Mouse (Mus musculus): ENCODE data around the gene Mtr.

Mtr gene

DNA sequence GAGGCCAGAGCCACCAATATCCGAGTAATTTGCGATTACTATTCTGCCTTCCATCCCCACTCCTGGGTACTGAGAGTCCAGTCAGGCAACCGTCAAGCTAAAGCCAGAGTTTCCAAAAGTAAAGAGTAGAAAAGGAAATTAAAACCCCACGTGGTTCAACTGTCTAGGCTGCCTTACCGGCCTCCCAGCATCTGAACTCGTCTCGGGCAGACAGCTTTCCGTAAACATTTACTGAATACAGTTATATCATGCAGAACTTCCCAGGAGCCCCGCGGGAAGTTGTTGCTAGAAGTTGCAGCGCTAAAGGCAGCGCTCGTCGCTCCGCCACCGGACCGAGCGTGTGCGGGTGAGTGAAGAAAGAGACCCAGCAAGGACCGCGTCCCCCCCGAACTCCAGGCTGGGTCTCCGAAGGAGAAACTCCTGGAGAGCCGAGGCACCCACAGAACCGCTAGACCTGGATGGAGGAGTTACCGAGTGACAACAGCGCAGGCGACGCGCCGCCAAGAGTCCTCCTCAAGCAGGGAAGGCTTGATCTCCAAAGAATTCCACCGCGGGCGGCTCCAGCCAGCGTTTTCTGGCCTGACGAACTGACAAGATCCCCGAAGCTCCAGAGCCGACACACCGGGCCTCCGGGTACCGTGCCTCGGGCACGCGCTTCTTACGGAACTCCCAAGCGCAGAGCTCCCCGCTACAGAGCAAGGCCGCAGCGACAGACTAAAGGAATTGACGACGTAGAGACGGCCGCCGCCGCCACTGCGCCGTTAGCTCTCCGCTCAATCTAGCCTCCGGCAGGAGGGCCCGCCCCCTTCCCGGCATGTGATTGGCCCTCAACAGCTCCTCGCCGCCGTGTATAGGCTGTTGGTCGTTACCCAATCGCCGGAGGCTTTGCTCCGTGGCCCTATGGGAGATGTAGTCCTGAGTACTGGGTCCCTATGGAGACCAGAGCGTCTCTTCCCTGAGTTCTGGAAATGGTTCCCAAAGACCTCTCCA lies at the start of gene Mtr:
Mtr (minus strand) TSS at position 723 of the 990 bp plus-strand sequence.
- DNase-seq = peak; percentile 98

DNA sequence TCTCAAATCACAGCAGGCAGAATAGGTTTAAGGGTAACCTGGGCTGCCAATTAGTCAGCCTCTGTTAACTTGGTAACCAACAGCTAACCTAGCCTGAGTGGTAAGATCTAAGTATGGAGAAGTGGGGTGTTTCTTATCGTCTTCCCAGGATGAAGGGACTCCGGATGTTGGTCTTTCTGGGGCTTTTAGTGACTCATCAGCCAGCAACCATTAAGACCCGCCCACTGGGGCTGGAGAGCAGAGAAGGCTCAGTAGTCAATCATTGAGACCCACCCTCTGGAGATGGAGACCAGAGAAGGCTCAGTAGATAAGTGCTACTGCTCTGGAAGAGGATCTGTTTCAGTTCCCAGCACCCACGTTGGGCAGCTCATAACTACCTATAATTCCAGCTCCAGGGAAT lies 49.4 kb upstream of the Mtr start:
- DNase-seq = no peak

- no peak for DNase-seq
Measured at GRCm38 (mm10) chr13:12305540-12305939, 47.6 kb upstream of the Mtr start.

- DNase-seq = no peak
Measured at GRCm38 (mm10) chr13:12304991-12305390, 47.1 kb upstream of the Mtr start.

GRCm38 (mm10) chr13:12297777-12298176 lies 39.9 kb upstream of the Mtr start:
- DNase-seq = no peak

GRCm38 (mm10) chr13:12296701-12297100 lies 38.8 kb upstream of the Mtr start:
- peak; percentile 53 for DNase-seq

- DNase-seq = no peak
Measured at GRCm38 (mm10) chr13:12293810-12294209, 35.9 kb upstream of the Mtr start.

DNA sequence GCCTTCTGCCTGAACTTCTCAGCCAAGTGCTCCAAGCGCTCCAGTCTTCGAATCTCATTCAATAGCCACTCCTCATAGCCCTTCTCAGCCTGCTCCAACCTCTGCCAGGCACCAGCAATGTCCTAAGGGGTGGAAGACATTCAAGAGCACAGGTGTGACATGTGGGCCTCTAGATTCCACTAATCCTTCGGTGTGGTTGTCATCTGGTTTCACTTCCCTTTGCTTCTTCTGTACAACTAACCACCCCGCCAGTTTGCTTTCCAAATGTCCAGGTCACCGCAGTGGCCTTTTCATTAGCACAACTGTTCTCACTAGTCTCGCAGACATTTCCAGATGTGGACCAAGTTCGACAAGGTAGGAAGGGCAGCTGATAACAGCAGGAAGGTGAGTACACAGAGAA lies 32.8 kb upstream of the Mtr start:
- DNase-seq = no peak

DNA sequence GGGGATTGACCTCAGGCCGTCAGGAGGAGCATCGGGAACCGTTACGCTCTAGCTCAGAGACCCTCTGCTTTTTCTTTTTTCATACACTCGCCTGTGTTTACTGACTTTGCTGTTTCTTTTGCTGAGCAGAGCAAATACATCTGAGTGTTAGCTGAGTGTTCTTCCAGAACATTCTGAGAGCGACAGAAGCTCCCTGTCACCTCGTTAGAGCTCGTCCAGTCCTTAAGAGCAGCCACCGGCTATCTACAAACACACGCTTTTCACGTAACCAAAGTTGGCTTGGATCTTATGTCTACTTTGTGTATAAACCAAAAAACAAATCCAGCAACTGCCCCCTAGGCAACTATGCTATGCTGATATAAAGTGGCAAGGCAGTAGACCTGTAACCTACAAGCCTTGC lies 26.6 kb upstream of the Mtr start:
- no peak for DNase-seq

DNA sequence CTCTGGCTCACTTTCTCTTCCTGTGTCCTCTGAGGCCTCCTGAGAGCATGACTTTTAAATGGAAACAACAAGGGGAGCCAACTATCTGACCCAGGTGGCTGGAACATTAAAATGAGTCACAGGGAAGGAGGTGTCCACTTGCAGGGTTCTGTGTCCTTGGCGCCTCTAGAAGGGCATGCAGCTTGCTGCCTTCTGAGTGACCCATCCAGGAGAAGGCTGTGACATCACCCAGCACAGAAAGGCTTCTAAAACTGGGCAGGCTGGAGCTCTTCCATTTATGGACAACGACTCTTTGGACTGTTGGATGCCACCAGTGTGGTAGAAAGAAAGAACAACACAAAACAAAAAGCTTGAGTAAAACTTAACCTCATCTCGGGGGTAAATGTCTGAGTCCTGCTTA lies 25.9 kb upstream of the Mtr start:
- DNase-seq = no peak

DNA sequence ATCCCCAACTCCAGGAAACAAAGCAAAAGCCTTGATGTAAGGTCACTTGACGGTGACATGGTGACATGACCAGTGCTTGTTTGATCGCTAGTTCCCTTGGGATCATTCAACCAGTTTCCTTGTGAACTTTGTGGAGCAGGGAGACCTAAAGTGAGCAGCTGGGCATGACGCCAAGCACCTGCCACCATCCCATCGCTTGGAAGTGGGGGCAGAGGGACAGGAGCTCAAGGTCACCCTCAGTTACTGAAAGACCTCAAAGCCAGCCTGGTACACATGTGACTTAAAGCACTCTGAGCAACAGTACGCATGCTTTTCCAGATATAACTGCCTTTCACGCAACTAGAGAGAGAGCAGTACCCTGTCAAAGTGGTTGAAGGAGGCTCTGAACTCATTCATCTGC lies 16.8 kb upstream of the Mtr start:
- no peak for DNase-seq

DNA sequence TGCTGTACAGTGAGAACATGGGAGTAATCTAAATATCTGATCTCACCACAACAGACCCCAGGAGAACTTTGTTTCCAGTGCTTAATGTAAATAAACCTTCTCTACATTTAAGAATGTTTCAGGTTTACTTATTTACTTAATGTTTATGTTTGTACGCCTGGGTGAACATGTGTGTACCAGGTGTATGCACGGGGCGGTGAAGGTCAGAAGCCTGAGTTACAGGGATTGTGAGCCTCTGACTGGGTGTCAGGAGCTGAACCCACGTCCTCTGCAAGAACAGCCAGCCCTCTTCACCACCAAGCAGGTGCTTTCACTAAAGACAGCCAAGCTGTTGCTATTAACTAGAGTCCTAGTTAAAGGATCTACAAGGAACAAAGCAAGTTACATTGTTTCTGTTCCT lies 16.3 kb upstream of the Mtr start:
- no peak for DNase-seq

DNA sequence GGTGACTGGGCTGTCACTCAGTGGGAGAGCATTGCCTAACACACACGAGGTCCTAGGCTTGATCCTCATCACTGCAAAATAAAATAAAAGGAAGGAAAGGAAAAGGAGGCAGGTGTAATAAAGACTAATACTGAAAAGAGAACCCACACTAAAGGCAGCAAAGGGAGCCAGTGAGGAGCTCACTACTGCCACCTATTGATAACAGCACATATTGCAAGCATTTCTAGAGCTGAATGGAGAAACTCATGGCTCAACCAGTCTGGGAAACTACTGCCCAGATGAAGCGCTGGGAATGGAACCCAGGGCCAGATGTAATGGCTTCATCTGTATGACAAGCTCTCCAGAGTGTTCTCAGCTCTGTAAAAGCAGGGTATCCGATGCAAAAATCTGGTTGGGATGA lies 15.0 kb upstream of the Mtr start:
- DNase-seq = peak; percentile 33

DNA sequence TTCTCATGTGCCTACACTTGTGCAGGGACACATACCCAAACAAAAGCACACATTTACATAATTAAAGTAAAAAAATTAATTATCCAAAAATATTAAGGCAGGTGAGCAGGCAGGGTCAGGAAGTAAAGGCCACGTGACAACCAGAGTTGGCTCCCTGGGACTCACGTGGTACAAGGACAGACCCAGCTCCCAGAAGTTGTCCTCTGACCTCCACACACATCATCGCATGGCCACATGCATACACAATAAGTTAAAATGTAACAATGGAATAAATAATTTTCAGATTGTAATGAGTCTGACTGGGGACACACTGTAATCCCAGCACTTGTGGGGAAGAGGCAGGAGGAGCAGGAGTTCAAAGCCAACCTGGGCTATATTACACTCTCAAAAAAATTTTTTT lies 10.1 kb upstream of the Mtr start:
- DNase-seq = no peak

DNA sequence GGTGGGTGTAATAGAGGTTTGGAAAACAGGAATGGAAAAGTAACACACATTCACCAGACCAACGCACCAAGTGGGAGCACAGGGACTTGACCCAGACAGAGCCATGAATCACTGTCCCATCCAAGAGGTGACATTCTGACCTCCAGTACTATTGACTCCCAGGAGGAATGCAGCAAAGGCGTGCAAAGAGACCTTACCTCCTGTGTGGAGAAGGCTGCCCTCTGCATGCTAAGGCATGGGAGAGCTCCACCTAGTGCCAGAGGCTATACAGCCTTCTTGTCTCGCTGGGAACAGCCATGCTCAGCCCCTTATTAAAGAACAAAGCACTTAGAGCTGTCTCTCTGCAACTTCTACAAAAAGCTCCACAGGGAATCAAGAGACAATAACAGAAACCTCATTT lies 9.2 kb upstream of the Mtr start:
- DNase-seq = no peak

DNA sequence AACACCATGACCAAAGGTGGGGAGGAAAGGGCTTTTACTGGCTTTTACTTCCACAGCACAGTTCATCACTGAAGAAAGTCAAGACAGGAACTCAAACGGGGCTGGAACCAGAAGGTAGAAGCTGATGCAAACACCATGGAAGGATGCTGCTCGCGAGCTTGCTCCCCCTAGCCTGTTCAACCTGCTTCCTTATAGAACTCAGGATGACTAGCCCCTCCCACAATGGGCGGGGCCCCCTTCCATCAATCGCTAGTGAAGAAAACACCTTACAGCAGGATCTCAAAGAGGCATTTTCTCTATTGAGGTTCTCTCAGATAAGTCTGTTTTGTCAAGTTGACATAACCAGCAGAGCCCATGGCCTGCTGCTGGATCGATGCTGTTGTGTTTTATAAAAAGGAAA lies 6.1 kb upstream of the Mtr start:
- no peak for DNase-seq

DNA sequence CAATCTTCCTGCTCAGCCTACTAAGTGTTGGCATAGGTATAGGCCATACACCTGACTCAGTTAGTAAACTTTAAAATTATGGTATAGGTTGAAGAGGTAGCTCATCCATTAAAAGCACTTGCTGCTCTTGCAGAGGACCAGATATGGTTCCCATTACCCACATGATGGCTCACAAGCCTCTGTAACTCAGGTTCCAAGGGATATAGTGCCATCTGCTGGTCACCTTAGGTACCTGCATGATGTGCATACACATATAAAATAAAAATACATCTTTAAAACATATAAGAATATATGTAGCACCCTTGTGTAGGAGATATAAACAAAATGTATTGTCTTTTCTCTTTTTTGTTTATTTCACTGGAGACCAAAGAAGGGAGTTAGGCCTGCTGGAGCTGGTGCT lies 3.6 kb upstream of the Mtr start:
- DNase-seq = no peak

DNA sequence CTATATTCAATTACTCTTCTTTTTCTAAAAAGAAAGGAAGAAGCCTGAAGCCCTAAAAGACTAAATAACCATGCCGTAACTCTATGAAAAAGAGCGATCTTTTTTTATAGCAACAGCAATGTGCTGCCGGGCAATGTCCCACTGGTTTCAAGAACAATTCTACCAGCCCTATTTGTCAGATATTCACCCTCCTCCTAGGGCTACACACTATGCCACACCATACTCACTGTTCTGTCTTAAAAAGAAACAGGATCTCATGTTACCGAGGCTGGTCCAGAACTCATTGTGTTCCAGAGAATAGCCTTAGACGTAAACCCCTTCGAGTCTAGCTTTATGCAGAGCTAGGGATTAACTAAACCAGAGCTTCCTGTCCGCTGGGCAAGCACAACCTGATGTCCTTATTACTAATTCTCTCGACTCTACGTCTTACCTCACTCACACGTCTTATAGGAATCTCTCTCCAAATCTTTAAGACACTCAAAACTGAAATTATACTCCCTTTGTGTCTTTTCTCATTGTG lies 982 bp downstream of the Mtr start:
- DNase-seq = no peak

DNA sequence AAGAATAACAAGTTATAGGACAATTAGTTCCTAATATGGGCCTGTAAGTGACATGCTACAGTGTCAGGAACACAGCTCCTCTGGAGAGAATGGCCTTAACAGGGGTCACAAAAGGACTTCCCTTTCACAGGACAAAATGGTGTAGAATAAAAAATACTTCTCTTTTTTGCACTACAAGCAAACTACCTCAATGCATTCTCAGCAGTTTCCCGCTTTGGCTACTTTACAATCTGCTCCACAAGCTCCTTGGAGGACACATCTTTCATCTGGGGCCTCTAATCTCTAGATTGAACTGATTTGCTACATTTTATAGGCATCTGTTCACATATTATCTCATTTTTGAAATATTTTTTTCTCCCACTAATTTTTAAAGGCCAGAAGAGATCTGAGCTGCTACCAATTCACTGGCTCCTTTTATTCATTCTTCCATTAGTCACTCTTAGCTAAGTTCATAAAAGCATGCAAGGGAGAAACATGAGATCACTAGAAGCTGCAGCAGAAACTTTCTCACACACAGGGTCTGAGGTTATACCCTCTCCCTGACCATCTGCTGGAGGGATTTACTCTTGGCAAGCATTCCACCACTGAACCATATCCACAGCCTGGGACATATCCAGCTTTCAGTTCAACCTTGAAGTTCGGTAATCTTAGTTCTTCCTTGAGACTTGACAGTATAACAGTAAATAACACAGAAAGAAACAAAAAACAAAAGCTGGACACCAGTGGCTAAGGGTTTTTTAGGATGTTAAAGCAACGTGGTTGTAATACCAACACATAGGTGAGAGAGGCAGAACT lies 1.8 kb downstream of the Mtr start:
- no peak for DNase-seq

DNA sequence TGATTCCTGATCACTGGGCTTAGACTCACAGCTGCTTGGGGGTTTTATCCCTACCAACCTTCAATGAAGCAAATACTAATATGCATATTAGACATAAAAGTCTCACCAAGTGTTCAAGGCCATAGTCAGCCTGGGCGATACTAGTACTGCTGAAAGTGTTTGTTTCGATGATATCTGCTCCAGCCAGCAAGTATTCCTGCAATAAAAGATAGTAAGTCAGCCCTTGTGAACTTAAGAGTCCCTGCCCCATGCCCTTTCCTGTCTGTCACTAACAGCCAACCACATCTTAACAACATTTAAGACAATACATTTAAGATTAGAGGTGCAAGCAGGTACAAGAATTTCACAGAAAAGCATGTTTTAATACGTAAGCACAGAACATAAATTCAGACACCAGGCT lies 7.4 kb downstream of the Mtr start:
- DNase-seq = no peak

DNA sequence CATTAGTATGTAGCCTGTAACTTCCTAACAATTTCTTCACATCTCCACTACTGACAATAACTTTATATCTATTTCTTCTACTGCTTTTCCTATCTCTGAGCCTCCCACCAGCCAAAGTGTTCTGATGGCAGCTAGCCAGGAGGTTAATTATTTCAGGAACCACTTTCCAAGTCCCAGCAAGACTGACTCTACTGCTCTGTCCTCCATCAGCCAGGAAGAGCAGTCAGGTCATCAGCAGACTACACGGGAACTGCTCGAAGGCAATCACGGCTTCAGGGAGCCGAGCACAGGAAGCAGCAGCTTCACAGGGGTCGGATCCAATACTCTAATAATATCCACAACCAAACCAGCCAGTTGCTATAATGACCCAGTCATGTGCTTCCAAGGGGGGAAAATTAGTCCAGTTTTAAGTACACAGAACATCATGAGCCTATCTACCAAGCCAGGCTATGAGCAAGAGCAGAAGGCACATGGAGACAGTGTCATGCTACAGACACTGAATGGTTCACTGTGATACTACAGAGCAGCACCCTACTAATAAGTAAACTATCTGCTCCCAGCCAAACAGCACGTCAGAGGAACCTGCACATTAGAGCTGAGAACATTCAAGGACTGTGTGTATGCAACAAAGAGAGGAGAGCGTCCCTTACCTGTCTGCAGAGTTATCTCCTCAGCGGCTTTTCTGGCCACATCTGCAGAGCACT lies 8.6 kb downstream of the Mtr start:
- DNase-seq = no peak

GRCm38 (mm10) chr13:12245938-12246337 lies 12.0 kb downstream of the Mtr start:
- DNase-seq = no peak

DNA sequence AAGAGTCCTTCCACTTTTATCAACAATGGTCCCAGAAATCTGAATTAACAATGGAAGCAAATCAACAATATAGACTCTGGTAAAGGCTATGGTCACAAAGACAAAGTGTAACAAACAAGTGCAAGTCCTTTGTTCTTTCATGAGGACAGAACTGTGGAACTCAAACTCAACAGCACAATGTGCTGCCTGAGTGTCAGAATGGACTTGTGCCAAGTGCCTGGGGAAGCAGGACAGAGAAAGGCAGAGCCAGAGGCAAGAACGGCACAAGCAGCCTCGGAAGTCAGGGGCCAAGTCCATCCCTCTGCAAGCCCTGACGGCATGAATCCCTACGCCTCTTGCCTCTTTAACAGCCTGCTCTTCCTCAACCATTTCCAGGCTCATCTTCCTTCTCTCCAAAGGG lies 13.9 kb downstream of the Mtr start:
- peak; percentile 15 for DNase-seq
